8 mouse cellular contexts compared by ENCODE assay signal in genomic region chr19:44245761-44246171, GRCm38 (mm10). TPM values are rescaled to one million over a fixed set of nuclear protein-coding genes. Genes with fewer than 3 reads are reported as not detected.
A peak's percentile ranks its signal among the peaks of the same experiment; 100 is the strongest.
DNase-seq lines count a peak whose midpoint lies in the region; ATAC-seq and TF ChIP-seq lines count a peak whose summit lies in the region.

No protein-coding gene starts in this region.

- no peak for TF ChIP-seq POLR2A in limb, embryonic 14.5 days (IDR thresholded peaks at IDR 0.05; ENCODE audit: borderline replicate concordance, extremely low read depth, insufficient read depth, insufficient read length)

- H3K4me3 ChIP-seq in erythroblast, embryonic 14.5 days (replicated peaks), result peak overlapping the region; percentile 35
- H3K4me3 ChIP-seq in heart, embryonic 14.5 days (ENCODE audit: control insufficient read depth in 1 of 2, insufficient read depth in 1 of 2, low read depth in 1 of 2, low read length in 2 of 2), result 0 out of 4 replicates have a peak overlapping the region, but pooled peaks of 1 of the 2 experiments have one; percentile 16
- no peak overlapping the region for H3K4me3 ChIP-seq in limb, embryonic 14.5 days (replicated peaks; ENCODE audit: low read length)

- 6% methylated on average over 5 of the region's 5 CpGs for WGBS in heart, embryonic 14.5 days
- 0% methylated on average over 5 of the region's 5 CpGs for WGBS in limb, embryonic 14.5 days

- H3K27me3 ChIP-seq in erythroblast, embryonic 14.5 days (ENCODE audit: control insufficient read depth), result no peaks in the 10 kb centered on the region
- no peaks in the 10 kb centered on the region for H3K27me3 ChIP-seq in heart, embryonic 14.5 days (ENCODE audit: control insufficient read depth, insufficient read depth, low read length)
- no peaks in the 10 kb centered on the region for H3K27me3 ChIP-seq in limb, embryonic 14.5 days (ENCODE audit: control insufficient read depth, insufficient read depth, low read length)

- H3K36me3 ChIP-seq in erythroblast, embryonic 14.5 days (ENCODE audit: control insufficient read depth), result no peaks in the 10 kb centered on the region
- no peaks in the 10 kb centered on the region for H3K36me3 ChIP-seq in heart, embryonic 14.5 days (ENCODE audit: control insufficient read depth, insufficient read depth, low read length)
- H3K36me3 ChIP-seq in limb, embryonic 14.5 days (ENCODE audit: control insufficient read depth, insufficient read depth, low read length), result no peaks in the 10 kb centered on the region

- peak overlapping the region; percentile 95 for H3K4me2 ChIP-seq in heart, embryonic 14.5 days (ENCODE audit: low read length)
- peak overlapping the region; percentile 8; the same call in 1 of the 2 replicates for H3K4me2 ChIP-seq in limb, embryonic 14.5 days (replicated peaks; ENCODE audit: low read depth, low read length, severe bottlenecking)

- no peak overlapping the region for H3K9ac ChIP-seq in heart, embryonic 14.5 days (ENCODE audit: low read length)
- no peak overlapping the region for H3K9ac ChIP-seq in limb, embryonic 14.5 days (ENCODE audit: low read depth, low read length, severe bottlenecking)

- no peak for ATAC-seq in erythroblast, adult 5-6 weeks (replicated peaks; ENCODE audit: low FRiP score, poor library complexity, severe bottlenecking)
- ATAC-seq in heart, embryonic 14.5 days (ENCODE audit: insufficient number of reproducible peaks, insufficient read depth, low FRiP score, low read depth), result no peak
- ATAC-seq in limb, embryonic 14.5 days (ENCODE audit: low FRiP score, low read depth), result no peak

- peak; percentile 74 for DNase-seq in CD4-positive helper T cell, adult 2 months (ENCODE audit: low read depth, low spot score)
- DNase-seq in cerebellum, postnatal 14 days, result peak; percentile 75 to 80
- DNase-seq in limb, embryonic 14.5 days (ENCODE audit: low spot score), result peak; percentile 93
- peak; percentile 47 to 52 for DNase-seq in natural killer cell, adult 2 months (ENCODE audit: low spot score in 2 of 2)
- no peak for DNase-seq in ovary, postnatal 10 days (ENCODE audit: low spot score)

- no peaks in the 10 kb centered on the region for H3K9me3 ChIP-seq in erythroblast, embryonic 14.5 days (ENCODE audit: control insufficient read depth, low read length)
- no peaks in the 10 kb centered on the region for H3K9me3 ChIP-seq in heart, embryonic 14.5 days (ENCODE audit: control insufficient read depth, low read length)
- no peaks in the 10 kb centered on the region for H3K9me3 ChIP-seq in limb, embryonic 14.5 days (ENCODE audit: control insufficient read depth, low read length)

- peaks cover 50% of the 10 kb centered on the region for H3K4me1 ChIP-seq in erythroblast, embryonic 14.5 days (ENCODE audit: control insufficient read depth)
- peaks cover 19 to 21% of the 10 kb centered on the region in 2 experiments for H3K4me1 ChIP-seq in heart, embryonic 14.5 days (ENCODE audit: control insufficient read depth in 2 of 2, insufficient read depth in 2 of 2, low read length in 2 of 2)
- peaks cover 20% of the 10 kb centered on the region for H3K4me1 ChIP-seq in limb, embryonic 14.5 days (ENCODE audit: control insufficient read depth, insufficient read depth, low read length)

- no peak overlapping the region for H3K27ac ChIP-seq in heart, embryonic 14.5 days (replicated peaks in 1 of 2; ENCODE audit: control insufficient read depth in 1 of 2, insufficient read depth in 1 of 2, low read depth in 2 of 2, low read length in 2 of 2)
- no peak overlapping the region for H3K27ac ChIP-seq in limb, embryonic 14.5 days (replicated peaks; ENCODE audit: low read depth, low read length)

RNA-seq across cellular contexts. Expression of gene Scd3, which starts 42.7 kb away (rescaled TPM):
- not detected in 2 replicates for polyA plus RNA-seq in erythroblast, embryonic 14.5 days (2012)
- not detected in 2 replicates for total RNA-seq in erythroblast, adult 5-6 weeks (2015; ENCODE audit: low replicate concordance)
- total RNA-seq in erythroblast, adult 5-6 weeks (2017; ENCODE audit: low replicate concordance), result not detected in 2 replicates
- 0.32 TPM in 1 of 2 replicates, not detected in the other for polyA plus RNA-seq in heart, embryonic 14.5 days (2014; fragmentation: Nextera tagmentation; extraction: Ambion mirVana)
- not detected in 2 replicates for polyA plus RNA-seq in limb, embryonic 14.5 days (2012; rRNA removed)
- 0.21 TPM in 1 of 2 replicates, not detected in the other for polyA plus RNA-seq in limb, embryonic 14.5 days (2014; fragmentation: Nextera tagmentation; extraction: Ambion mirVana)

RNA-seq across cellular contexts. Expression of gene Scd2, which starts 47.7 kb away (rescaled TPM):
- 0.27 TPM in 2 replicates for polyA plus RNA-seq in erythroblast, embryonic 14.5 days (2012)
- total RNA-seq in erythroblast, adult 5-6 weeks (2015; ENCODE audit: low replicate concordance), result 11.3 and 16.7 TPM in 2 replicates
- total RNA-seq in erythroblast, adult 5-6 weeks (2017; ENCODE audit: low replicate concordance), result 17.3 and 20.9 TPM in 2 replicates
- polyA plus RNA-seq in heart, embryonic 14.5 days (2014; fragmentation: Nextera tagmentation; extraction: Ambion mirVana), result 139 and 146 TPM in 2 replicates
- 274 and 383 TPM in 2 replicates for polyA plus RNA-seq in limb, embryonic 14.5 days (2012; rRNA removed)
- 216 and 218 TPM in 2 replicates for polyA plus RNA-seq in limb, embryonic 14.5 days (2014; fragmentation: Nextera tagmentation; extraction: Ambion mirVana)

RNA-seq across cellular contexts. Expression of gene Pkd2l1, which starts 53.5 kb away (rescaled TPM):
- polyA plus RNA-seq in erythroblast, embryonic 14.5 days (2012), result not detected in 2 replicates
- not detected in 2 replicates for total RNA-seq in erythroblast, adult 5-6 weeks (2015; ENCODE audit: low replicate concordance)
- not detected in 2 replicates for total RNA-seq in erythroblast, adult 5-6 weeks (2017; ENCODE audit: low replicate concordance)
- polyA plus RNA-seq in heart, embryonic 14.5 days (2014; fragmentation: Nextera tagmentation; extraction: Ambion mirVana), result not detected in 2 replicates
- polyA plus RNA-seq in limb, embryonic 14.5 days (2012; rRNA removed), result 0.01 and 0.03 TPM in 2 replicates
- not detected in 2 replicates for polyA plus RNA-seq in limb, embryonic 14.5 days (2014; fragmentation: Nextera tagmentation; extraction: Ambion mirVana)

Comparison
In these comparisons a context has a peak if more than half of its experiments do, and no peak if none do; other contexts are left out.
1. RNA of gene Scd2, which starts 47.7 kb away (polyA plus RNA-seq): 216 to 383 TPM in limb, embryonic 14.5 days and 139 to 146 TPM in heart, embryonic 14.5 days; 0.27 TPM in erythroblast, embryonic 14.5 days; every median in the first group is over 100 times any median in the second.